Mouse (Mus musculus) spleen, postnatal 36 days (tissue): ENCODE measurements around the gene Arhgap42.

Experiments used
- DNase-seq, 2 experiments: peaks; one replicate each; pipeline ENCODE4 v3.0.0; 2022; ENCODE audit warnings: low spot score in 2 of 2, mixed read lengths in 1 of 2

Arhgap42 gene

GRCm38 (mm10) chr9:9142561-9142960 lies 96.3 kb downstream of the Arhgap42 start:
- DNase-seq = no peak

GRCm38 (mm10) chr9:9142144-9142543 lies 96.8 kb downstream of the Arhgap42 start:
- DNase-seq = no peak

GRCm38 (mm10) chr9:9128996-9129694 lies 109.8 kb downstream of the Arhgap42 start:
- peak in 1 of 2 experiments; percentile 1 for DNase-seq

GRCm38 (mm10) chr9:9127041-9127755 lies 111.7 kb downstream of the Arhgap42 start:
- DNase-seq = no peak

GRCm38 (mm10) chr9:9124156-9124555 lies 114.7 kb downstream of the Arhgap42 start:
- no peak for DNase-seq

- no peak for DNase-seq
Observed at GRCm38 (mm10) chr9:9114266-9114665, 124.6 kb downstream of the Arhgap42 start.

- no peak for DNase-seq
Observed at GRCm38 (mm10) chr9:9113847-9114246, 125.1 kb downstream of the Arhgap42 start.

GRCm38 (mm10) chr9:9112921-9113320 lies 126.0 kb downstream of the Arhgap42 start:
- no peak for DNase-seq

- DNase-seq = no peak
Observed at GRCm38 (mm10) chr9:9107697-9108096, 131.2 kb downstream of the Arhgap42 start.

GRCm38 (mm10) chr9:9104761-9105160 lies 134.1 kb downstream of the Arhgap42 start:
- no peak for DNase-seq

GRCm38 (mm10) chr9:9102158-9102514 lies 136.8 kb downstream of the Arhgap42 start:
- DNase-seq = no peak

- no peak for DNase-seq
Observed at GRCm38 (mm10) chr9:9101482-9102157, 137.3 kb downstream of the Arhgap42 start.

GRCm38 (mm10) chr9:9101055-9101454 lies 137.8 kb downstream of the Arhgap42 start:
- DNase-seq = no peak

GRCm38 (mm10) chr9:9097835-9098234 lies 141.1 kb downstream of the Arhgap42 start:
- DNase-seq = no peak

GRCm38 (mm10) chr9:9096761-9097160 lies 142.1 kb downstream of the Arhgap42 start:
- DNase-seq = no peak

GRCm38 (mm10) chr9:9093096-9093495 lies 145.8 kb downstream of the Arhgap42 start:
- DNase-seq = no peak

- DNase-seq = no peak
Observed at GRCm38 (mm10) chr9:9083441-9083840, 155.5 kb downstream of the Arhgap42 start.

- no peak for DNase-seq
Observed at GRCm38 (mm10) chr9:9052920-9053319, 186.0 kb downstream of the Arhgap42 start.

GRCm38 (mm10) chr9:9051184-9051583 lies 187.7 kb downstream of the Arhgap42 start:
- no peak for DNase-seq

- DNase-seq = no peak
Observed at GRCm38 (mm10) chr9:9049202-9049601, 189.7 kb downstream of the Arhgap42 start.

GRCm38 (mm10) chr9:9041009-9041408 lies 197.9 kb downstream of the Arhgap42 start:
- DNase-seq = no peak

GRCm38 (mm10) chr9:9037017-9037671 lies 201.8 kb downstream of the Arhgap42 start:
- DNase-seq = no peak
